Mouse (Mus musculus): ENCODE data around the gene Gpc6. TPM values are rescaled to one million over a fixed set of nuclear protein-coding genes. Genes with fewer than 3 reads are reported as not detected.

Gpc6 gene
- polyA plus RNA-seq, 1 experiment from 2014 or later, result 14.5 TPM

- no peak overlapping the region for H3K4me2 ChIP-seq (ENCODE audit: low read length)
- no peaks in the 10 kb centered on the region; a peak in 1 of 4 replicates for H3K4me1 ChIP-seq (ENCODE audit: control insufficient read depth in 2 of 2, insufficient read depth in 2 of 2, low read length in 2 of 2)
- H3K36me3 ChIP-seq (ENCODE audit: control insufficient read depth, insufficient read depth, low read length), result no peaks in the 10 kb centered on the region
- H3K27me3 ChIP-seq (ENCODE audit: control insufficient read depth, insufficient read depth, low read length), result no peaks in the 10 kb centered on the region
- H3K27ac ChIP-seq (replicated peaks in 1 of 2; ENCODE audit: control insufficient read depth in 1 of 2, insufficient read depth in 1 of 2, low read depth in 2 of 2, low read length in 2 of 2), result no peak overlapping the region
- no peak overlapping the region for H3K9ac ChIP-seq (ENCODE audit: low read length)
- no peak for ATAC-seq (ENCODE audit: insufficient number of reproducible peaks, insufficient read depth, low FRiP score, low read depth)
- H3K4me3 ChIP-seq (ENCODE audit: control insufficient read depth in 1 of 2, insufficient read depth in 1 of 2, low read depth in 1 of 2, low read length in 2 of 2), result no peak overlapping the region
- 70% methylated on average over 14 of the region's 14 CpGs for WGBS
- no peaks in the 10 kb centered on the region for H3K9me3 ChIP-seq (ENCODE audit: control insufficient read depth, low read length)
These were observed 12.9 kb downstream of the Gpc6 start for GRCm38 (mm10) chr14:116937910-116938560.

GRCm38 (mm10) chr14:116938735-116939134, 13.6 kb downstream of the Gpc6 start:
- H3K27me3 ChIP-seq (ENCODE audit: control insufficient read depth, insufficient read depth, low read length), result no peaks in the 10 kb centered on the region

GRCm38 (mm10) chr14:116939561-116939960, 14.4 kb downstream of the Gpc6 start:
- no peak for ATAC-seq (ENCODE audit: insufficient number of reproducible peaks, insufficient read depth, low FRiP score, low read depth)
- WGBS, result 67% methylated on average over 1 of the region's 1 CpGs
- H3K9me3 ChIP-seq (ENCODE audit: control insufficient read depth, low read length), result 0 out of 2 replicates have a peak, but pooled peaks cover 3% of the 10 kb centered on the region
- no peaks in the 10 kb centered on the region for H3K27me3 ChIP-seq (ENCODE audit: control insufficient read depth, insufficient read depth, low read length)
- H3K4me2 ChIP-seq (ENCODE audit: low read length), result no peak overlapping the region
- H3K4me3 ChIP-seq (ENCODE audit: control insufficient read depth in 1 of 2, insufficient read depth in 1 of 2, low read depth in 1 of 2, low read length in 2 of 2), result no peak overlapping the region
- no peak overlapping the region for H3K9ac ChIP-seq (ENCODE audit: low read length)
- H3K4me1 ChIP-seq (ENCODE audit: control insufficient read depth in 2 of 2, insufficient read depth in 2 of 2, low read length in 2 of 2), result no peaks in the 10 kb centered on the region
- H3K27ac ChIP-seq (replicated peaks in 1 of 2; ENCODE audit: control insufficient read depth in 1 of 2, insufficient read depth in 1 of 2, low read depth in 2 of 2, low read length in 2 of 2), result no peak overlapping the region
- H3K36me3 ChIP-seq (ENCODE audit: control insufficient read depth, insufficient read depth, low read length), result no peaks in the 10 kb centered on the region

More at GRCm38 (mm10) chr14:116938735-116939134, 13.6 kb downstream of the Gpc6 start:
- H3K9me3 ChIP-seq (ENCODE audit: control insufficient read depth, low read length), result no peaks in the 10 kb centered on the region
- no peak overlapping the region for H3K27ac ChIP-seq (replicated peaks in 1 of 2; ENCODE audit: control insufficient read depth in 1 of 2, insufficient read depth in 1 of 2, low read depth in 2 of 2, low read length in 2 of 2)
- no peak for ATAC-seq (ENCODE audit: insufficient number of reproducible peaks, insufficient read depth, low FRiP score, low read depth)
- no peaks in the 10 kb centered on the region; a peak in 1 of 4 replicates for H3K4me1 ChIP-seq (ENCODE audit: control insufficient read depth in 2 of 2, insufficient read depth in 2 of 2, low read length in 2 of 2)
- H3K36me3 ChIP-seq (ENCODE audit: control insufficient read depth, insufficient read depth, low read length), result no peaks in the 10 kb centered on the region
- no peak overlapping the region for H3K9ac ChIP-seq (ENCODE audit: low read length)
- WGBS, result 89% methylated on average over 9 of the region's 9 CpGs
- H3K4me3 ChIP-seq (ENCODE audit: control insufficient read depth in 1 of 2, insufficient read depth in 1 of 2, low read depth in 1 of 2, low read length in 2 of 2), result no peak overlapping the region
- no peak overlapping the region for H3K4me2 ChIP-seq (ENCODE audit: low read length)

GRCm38 (mm10) chr14:116941772-116942171, 16.7 kb downstream of the Gpc6 start:
- 89% methylated on average over 4 of the region's 4 CpGs for WGBS
- Histone ChIP-seq H3K4me3 (ENCODE audit: control insufficient read depth in 1 of 2, insufficient read depth in 1 of 2, low read depth in 1 of 2, low read length in 2 of 2) (no peak overlapping the region), H3K27me3 (ENCODE audit: control insufficient read depth, insufficient read depth, low read length) (no peaks in the 10 kb centered on the region), H3K27ac (replicated peaks in 1 of 2; ENCODE audit: control insufficient read depth in 1 of 2, insufficient read depth in 1 of 2, low read depth in 2 of 2, low read length in 2 of 2) (no peak overlapping the region), H3K9me3 (ENCODE audit: control insufficient read depth, low read length) (0 out of 2 replicates have a peak, but pooled peaks cover 3% of the 10 kb centered on the region), H3K4me1 (ENCODE audit: control insufficient read depth in 2 of 2, insufficient read depth in 2 of 2, low read length in 2 of 2) (no peaks in the 10 kb centered on the region), H3K9ac (ENCODE audit: low read length) (no peak overlapping the region), H3K36me3 (ENCODE audit: control insufficient read depth, insufficient read depth, low read length) (no peaks in the 10 kb centered on the region), H3K4me2 (ENCODE audit: low read length) (no peak overlapping the region)
- no peak for ATAC-seq (ENCODE audit: insufficient number of reproducible peaks, insufficient read depth, low FRiP score, low read depth)

- Histone ChIP-seq H3K36me3 (ENCODE audit: control insufficient read depth, insufficient read depth, low read length) (no peaks in the 10 kb centered on the region), H3K27me3 (ENCODE audit: control insufficient read depth, insufficient read depth, low read length) (no peaks in the 10 kb centered on the region), H3K9ac (ENCODE audit: low read length) (no peak overlapping the region), H3K4me1 (ENCODE audit: control insufficient read depth in 2 of 2, insufficient read depth in 2 of 2, low read length in 2 of 2) (no peaks in the 10 kb centered on the region), H3K4me3 (ENCODE audit: control insufficient read depth in 1 of 2, insufficient read depth in 1 of 2, low read depth in 1 of 2, low read length in 2 of 2) (no peak overlapping the region), H3K9me3 (ENCODE audit: control insufficient read depth, low read length) (0 out of 2 replicates have a peak, but pooled peaks cover 3% of the 10 kb centered on the region), H3K4me2 (ENCODE audit: low read length) (no peak overlapping the region), H3K27ac (replicated peaks in 1 of 2; ENCODE audit: control insufficient read depth in 1 of 2, insufficient read depth in 1 of 2, low read depth in 2 of 2, low read length in 2 of 2) (no peak overlapping the region)
- WGBS, result 87% methylated on average over 7 of the region's 7 CpGs
- ATAC-seq (ENCODE audit: insufficient number of reproducible peaks, insufficient read depth, low FRiP score, low read depth), result no peak
These were observed 18.6 kb downstream of the Gpc6 start for GRCm38 (mm10) chr14:116943751-116944150.

GRCm38 (mm10) chr14:116945975-116946374, 20.9 kb downstream of the Gpc6 start:
- Histone ChIP-seq H3K27me3 (ENCODE audit: control insufficient read depth, insufficient read depth, low read length) (no peaks in the 10 kb centered on the region), H3K4me2 (ENCODE audit: low read length) (no peak overlapping the region), H3K4me1 (ENCODE audit: control insufficient read depth in 2 of 2, insufficient read depth in 2 of 2, low read length in 2 of 2) (no peaks in the 10 kb centered on the region), H3K36me3 (ENCODE audit: control insufficient read depth, insufficient read depth, low read length) (no peaks in the 10 kb centered on the region), H3K9ac (ENCODE audit: low read length) (no peak overlapping the region), H3K9me3 (ENCODE audit: control insufficient read depth, low read length) (0 out of 2 replicates have a peak, but pooled peaks cover 3% of the 10 kb centered on the region), H3K4me3 (ENCODE audit: control insufficient read depth in 1 of 2, insufficient read depth in 1 of 2, low read depth in 1 of 2, low read length in 2 of 2) (no peak overlapping the region), H3K27ac (replicated peaks in 1 of 2; ENCODE audit: control insufficient read depth in 1 of 2, insufficient read depth in 1 of 2, low read depth in 2 of 2, low read length in 2 of 2) (no peak overlapping the region)
- WGBS, result 81% methylated on average over 6 of the region's 6 CpGs
- no peak for ATAC-seq (ENCODE audit: insufficient number of reproducible peaks, insufficient read depth, low FRiP score, low read depth)

- ATAC-seq (ENCODE audit: insufficient number of reproducible peaks, insufficient read depth, low FRiP score, low read depth), result no peak
- Histone ChIP-seq H3K27ac (replicated peaks in 1 of 2; ENCODE audit: control insufficient read depth in 1 of 2, insufficient read depth in 1 of 2, low read depth in 2 of 2, low read length in 2 of 2) (no peak overlapping the region), H3K9ac (ENCODE audit: low read length) (no peak overlapping the region), H3K4me3 (ENCODE audit: control insufficient read depth in 1 of 2, insufficient read depth in 1 of 2, low read depth in 1 of 2, low read length in 2 of 2) (no peak overlapping the region), H3K36me3 (ENCODE audit: control insufficient read depth, insufficient read depth, low read length) (no peaks in the 10 kb centered on the region), H3K4me1 (ENCODE audit: control insufficient read depth in 2 of 2, insufficient read depth in 2 of 2, low read length in 2 of 2) (no peaks in the 10 kb centered on the region), H3K9me3 (ENCODE audit: control insufficient read depth, low read length) (0 out of 2 replicates have a peak, but pooled peaks cover 3% of the 10 kb centered on the region), H3K27me3 (ENCODE audit: control insufficient read depth, insufficient read depth, low read length) (no peaks in the 10 kb centered on the region), H3K4me2 (ENCODE audit: low read length) (no peak overlapping the region)
- 94% methylated on average over 6 of the region's 6 CpGs for whole genome bisulfite sequencing
These were observed 22.3 kb downstream of the Gpc6 start for GRCm38 (mm10) chr14:116947461-116947860.

All from heart, embryonic 14.5 days (tissue).